In genomic region chr13:98355559-98356111, GRCm38 (mm10) we compare ENCODE assay signal across 9 mouse cellular contexts. TPM values are rescaled to one million over a fixed set of nuclear protein-coding genes. Genes with fewer than 3 reads are reported as not detected.
DNase-seq lines count a peak whose midpoint lies in the region; ATAC-seq and TF ChIP-seq lines count a peak whose summit lies in the region.
"Had no signal": no experiment of that assay in that cellular context is flagged by ENCODE, and none has a peak within 500 bp of the region (broad histone marks: within the 10 kb centered on the region; RNA-seq: fewer than 3 reads in every experiment).

No protein-coding gene starts in this region.

- H3K27me3 ChIP-seq in hindbrain, embryonic 12.5 days: peaks cover 80% of the 10 kb centered on the region
- peaks cover 98% of the 10 kb centered on the region for H3K27me3 ChIP-seq in liver, embryonic 15.5 days
- H3K27me3 ChIP-seq in stomach, postnatal 0 days (ENCODE audit: control insufficient read depth, insufficient read depth, low read length): peaks cover 49% of the 10 kb centered on the region

- TF ChIP-seq EP300 in stomach, postnatal 0 days (optimal IDR thresholded peaks at IDR 0.05): no peak

- H3K4me1 ChIP-seq in hindbrain, embryonic 12.5 days: peaks cover 32% of the 10 kb centered on the region
- H3K4me1 ChIP-seq in liver, embryonic 15.5 days (replicated peaks): peaks cover 20% of the 10 kb centered on the region
- peaks cover 3% of the 10 kb centered on the region; the same call in 1 of the 2 replicates for H3K4me1 ChIP-seq in stomach, postnatal 0 days (replicated peaks; ENCODE audit: control insufficient read depth, insufficient read depth)

- intact Hi-C loops in left cerebral cortex, postnatal 14 days (cut with DNase I): loop anchor here (5.0 kb wide), 1 partner anchor 147 kb away; no protein-coding TSS in a partner anchor

- H3K4me3 ChIP-seq in hindbrain, embryonic 12.5 days: peak overlapping the region; percentile 52
- H3K4me3 ChIP-seq in liver, embryonic 15.5 days (replicated peaks): peak overlapping the region; percentile 40
- H3K4me3 ChIP-seq in stomach, postnatal 0 days (ENCODE audit: low read depth, low read length): peak overlapping the region; percentile 36

- ATAC-seq in hindbrain, embryonic 12.5 days (ENCODE audit: low FRiP score): no peak
- ATAC-seq in liver, embryonic 15.5 days (ENCODE audit: insufficient read depth): no peak
- peak; percentile 40; the same call in 1 of the 2 replicates for ATAC-seq in stomach, postnatal 0 days (ENCODE audit: low FRiP score, low TSS enrichment)

- DNase-seq in ovary, postnatal 14 days (ENCODE audit: low spot score): peak; percentile 19
- no peak for DNase-seq in ovary, postnatal 10 days (ENCODE audit: low spot score)
- DNase-seq in embryo, embryonic 9.5 days (ENCODE audit: extremely low spot score): peak; percentile 65
- DNase-seq in stomach, postnatal 0 days (ENCODE audit: low spot score): peak; percentile 30
- no peak for DNase-seq in left cerebral cortex, postnatal 14 days (ENCODE audit: low spot score in 2 of 2)
- no peak for DNase-seq in left cerebral cortex, adult 9 months (ENCODE audit: low spot score in 2 of 2)

- H3K4me2 ChIP-seq in hindbrain, embryonic 12.5 days (replicated peaks): peak overlapping the region; percentile 68
- peak overlapping the region; percentile 62 for H3K4me2 ChIP-seq in liver, embryonic 15.5 days
- peak overlapping the region; percentile 68 for H3K4me2 ChIP-seq in stomach, postnatal 0 days (replicated peaks; ENCODE audit: low read depth)

- no peaks in the 10 kb centered on the region for H3K9me3 ChIP-seq in hindbrain, embryonic 12.5 days (replicated peaks)
- H3K9me3 ChIP-seq in liver, embryonic 15.5 days (replicated peaks): no peaks in the 10 kb centered on the region
- H3K9me3 ChIP-seq in stomach, postnatal 0 days (ENCODE audit: control insufficient read depth, low read length): no peaks in the 10 kb centered on the region

- no peak for TF ChIP-seq CTCF in stomach, postnatal 0 days (IDR thresholded peaks at IDR 0.05; ENCODE audit: low read depth)

- no peaks in the 10 kb centered on the region for H3K36me3 ChIP-seq in hindbrain, embryonic 12.5 days
- no peaks in the 10 kb centered on the region for H3K36me3 ChIP-seq in liver, embryonic 15.5 days (replicated peaks)
- H3K36me3 ChIP-seq in stomach, postnatal 0 days (ENCODE audit: control insufficient read depth, insufficient read depth, low read length): no peaks in the 10 kb centered on the region

- peak overlapping the region; percentile 70; the same call in 1 of the 2 replicates for H3K27ac ChIP-seq in hindbrain, embryonic 12.5 days
- H3K27ac ChIP-seq in liver, embryonic 15.5 days (replicated peaks): no peak overlapping the region
- H3K27ac ChIP-seq in stomach, postnatal 0 days (replicated peaks): no peak overlapping the region

- under 1% methylated on average over 79 of the region's 81 CpGs for WGBS in hindbrain, embryonic 12.5 days
- under 1% methylated on average over 81 of the region's 81 CpGs for WGBS in liver, embryonic 15.5 days (ENCODE audit: insufficient replicate concordance)
- 2% methylated on average over 64 of the region's 81 CpGs for WGBS in stomach, postnatal 0 days

- peak overlapping the region; percentile 68 for H3K9ac ChIP-seq in hindbrain, embryonic 12.5 days
- no peak overlapping the region for H3K9ac ChIP-seq in liver, embryonic 15.5 days
- no peak overlapping the region for H3K9ac ChIP-seq in stomach, postnatal 0 days (ENCODE audit: low read length)

RNA-seq across cellular contexts. Expression of gene Foxd1, which starts 1.6 kb away (rescaled TPM):
- 7.0 and 9.2 TPM in 2 replicates for polyA plus RNA-seq in hindbrain, embryonic 12.5 days (2016; fragmentation: Nextera tagmentation; extraction: Ambion mirVana)
- polyA plus RNA-seq in liver, embryonic 15.5 days (2015; fragmentation: Nextera tagmentation; extraction: Ambion mirVana): not detected in 2 replicates
- polyA plus RNA-seq in stomach, postnatal 0 days (2015; fragmentation: Nextera tagmentation; extraction: Ambion mirVana): not detected in 2 replicates
- total RNA-seq in left cerebral cortex, postnatal 14 days (2021): 1 to 10 TPM; 1.7 to 2.0 TPM
- polyA plus RNA-seq: large intestine, adult 2 months had no signal

RNA-seq across cellular contexts. Expression of gene Btf3, which starts 38.8 kb away (rescaled TPM):
- polyA plus RNA-seq in hindbrain, embryonic 12.5 days (2016; fragmentation: Nextera tagmentation; extraction: Ambion mirVana): 631 and 677 TPM in 2 replicates
- polyA plus RNA-seq in liver, embryonic 15.5 days (2015; fragmentation: Nextera tagmentation; extraction: Ambion mirVana): 263 and 326 TPM in 2 replicates
- polyA plus RNA-seq in stomach, postnatal 0 days (2015; fragmentation: Nextera tagmentation; extraction: Ambion mirVana): 559 TPM in 2 replicates
- total RNA-seq in left cerebral cortex, postnatal 14 days (2021): 100 to 1,000 TPM; 185 to 191 TPM

Comparison
In these comparisons a context has a peak if more than half of its experiments do, and no peak if none do; other contexts are left out.
1. DNase-seq: peak in ovary, postnatal 14 days (single experiment), embryo, embryonic 9.5 days (single experiment) and stomach, postnatal 0 days (single experiment); none in ovary, postnatal 10 days (single experiment), left cerebral cortex, postnatal 14 days (0 of 2) and left cerebral cortex, adult 9 months (0 of 2).
2. Peak in every context shown above with its lines, with median percentiles within 50 percentile points of each other: H3K4me2 ChIP-seq and H3K4me3 ChIP-seq.